Comparison of ENCODE assay signal across 20 mouse cellular contexts in genomic region chr10:85453221-85453775, GRCm38 (mm10).
DNase-seq lines count a peak whose midpoint lies in the region; TF ChIP-seq lines count a peak whose summit lies in the region.
"Had no signal": no experiment of that assay in that cellular context is flagged by ENCODE, and none has a peak within 500 bp of the region (broad histone marks: within the 10 kb centered on the region; RNA-seq: fewer than 3 reads in every experiment).

No protein-coding gene starts in this region.

- H3K4me1 ChIP-seq in cerebellum, adult 2 months (ENCODE audit: control insufficient read depth, insufficient read depth, low read length) = no peaks in the 10 kb centered on the region
- H3K4me1 ChIP-seq: intestine, embryonic 15.5 days had no signal

- no peak overlapping the region for H3K27ac ChIP-seq in cerebellum, adult 2 months (ENCODE audit: insufficient read depth, low read length)
- H3K27ac ChIP-seq: forebrain, embryonic 10.5 days; forebrain, embryonic 13.5 days; hindbrain, embryonic 12.5 days; hindbrain, embryonic 15.5 days; intestine, embryonic 15.5 days had no signal

- no peaks in the 10 kb centered on the region for H3K27me3 ChIP-seq in cerebellum, adult 2 months (ENCODE audit: control insufficient read depth, insufficient read depth, low read length)
- H3K27me3 ChIP-seq: hindbrain, embryonic 15.5 days; intestine, embryonic 15.5 days had no signal

- TF ChIP-seq CTCF in cerebellum, adult 2 months (IDR thresholded peaks at IDR 0.05; ENCODE audit: borderline replicate concordance, insufficient read depth, low read depth, low read length) = no peak

- TF ChIP-seq POLR2A in cerebellum, adult 2 months (IDR thresholded peaks at IDR 0.05; ENCODE audit: borderline replicate concordance, insufficient read depth, low read length) = no peak

- no peak overlapping the region for H3K4me3 ChIP-seq in cerebellum, adult 2 months (replicated peaks; ENCODE audit: insufficient read depth, low read depth, low read length)
- H3K4me3 ChIP-seq: forebrain, embryonic 10.5 days; forebrain, embryonic 13.5 days; hindbrain, embryonic 12.5 days; hindbrain, embryonic 15.5 days; intestine, embryonic 15.5 days had no signal

- WGBS in cerebellum, adult 2 months = 81% methylated on average over 2 of the region's 2 CpGs

- intact Hi-C loops in heart, postnatal 10 days (cut with DNase I) = no loop called here
- intact Hi-C loops in heart, postnatal 14 days (cut with DNase I) = no loop called here
- intact Hi-C loops in left cerebral cortex, postnatal 4 days (cut with DNase I) = no loop called here

- peak; percentile 58 to 77 for DNase-seq in cerebellum, postnatal 10 days
- DNase-seq in cerebellum, adult 2 months = no peak
- DNase-seq in heart, adult 11 months = peak; percentile 96
- DNase-seq in heart, postnatal 10 days = no peak
- peak; percentile 7 for DNase-seq in heart, adult 8-10 months (ENCODE audit: low spot score)
- no peak for DNase-seq in heart, postnatal 14 days
- DNase-seq in left cerebral cortex, postnatal 4 days = peak; percentile 57
- DNase-seq in left cerebral cortex, adult 11 months (ENCODE audit: low spot score) = no peak
- DNase-seq: adrenal gland, adult 8-10 months; adrenal gland, postnatal 25 days; cerebellum, adult 18-20 months; cerebellum, adult 9-11 months; gastrocnemius, postnatal 25 days; kidney, adult 11 months; kidney, adult 8-10 months had no signal

Comparison
In these comparisons a context has a peak if more than half of its experiments do, and no peak if none do; other contexts are left out.
1. DNase-seq: peak in cerebellum, postnatal 10 days (2 of 2), heart, adult 11 months (single experiment), heart, adult 8-10 months (single experiment) and left cerebral cortex, postnatal 4 days (single experiment); none in cerebellum, adult 2 months (0 of 2), heart, postnatal 10 days (0 of 2), heart, postnatal 14 days (0 of 2) and left cerebral cortex, adult 11 months (single experiment).